Mouse (Mus musculus): ENCODE results near the gene Fcrl5.

GRCm38 (mm10) chr3:87498266-87498665 lies 62.7 kb downstream of the Fcrl5 start:
- TF ChIP-seq GATA1 (IDR thresholded peaks at IDR 0.05; ENCODE audit: low read length): no peak
- TF ChIP-seq TAL1 (IDR thresholded peaks at IDR 0.05; ENCODE audit: low read length): no peak

All from erythroblast, embryonic 14.5 days (primary cell).